Mouse (Mus musculus) cerebellum, adult 2 months (tissue): ENCODE measurements around the gene Zfp119b. TPM values are rescaled to one million over a fixed set of nuclear protein-coding genes. Genes with fewer than 3 reads are reported as not detected.

Source experiments
- DNase-seq, 2 experiments: peaks; one replicate each; pipeline ENCODE4 v3.0.0; 2021
- H3K27ac ChIP-seq: fragments of 200-500 bp; 2 replicates; pipeline ENCODE4 v1.5.1; 2012; ENCODE audit warnings: low read length, control low read depth, inconsistent platforms; ENCODE audit not compliant: insufficient read depth
- H3K27me3 ChIP-seq: fragments of 200-500 bp; 2 replicates; pipeline ENCODE4 v1.6.1; 2012; ENCODE audit warnings: inconsistent platforms, mild to moderate bottlenecking, low read length, moderate library complexity; ENCODE audit not compliant: control insufficient read depth, insufficient read depth
- H3K4me1 ChIP-seq: fragments of 200-500 bp; 2 replicates; pipeline ENCODE4 v1.6.1; 2011; ENCODE audit warnings: low read length; ENCODE audit not compliant: control insufficient read depth, insufficient read depth
- H3K4me3 ChIP-seq: fragments of 200-500 bp; replicated peaks from 2 replicates; pipeline ENCODE3; 2011; ENCODE audit warnings: mild to moderate bottlenecking, low read depth, low read length, control low read depth; ENCODE audit not compliant: insufficient read depth
- CTCF ChIP-seq: fragments of 200-500 bp; IDR thresholded peaks from 2 replicates; pipeline ENCODE4 v1.5.1; 2011; ENCODE audit warnings: low read depth, mild to moderate bottlenecking, control low read depth, low read length, moderate library complexity, borderline replicate concordance; ENCODE audit not compliant: insufficient read depth
- POLR2A ChIP-seq: fragments of 200-500 bp; IDR thresholded peaks from 2 replicates; pipeline ENCODE4 v1.6.1; 2011; ENCODE audit warnings: low read length, control low read depth, borderline replicate concordance; ENCODE audit not compliant: insufficient read depth
- WGBS: fragments of 180-500 bp; shearing (Covaris S2); methylation state at CpG from one replicate; pipeline ENCODE4 v1.1.7; 2018; 5-methylcytosine and 5-hydroxymethylcytosine counted together
- polyA plus RNA-seq: library from polyadenylated mRNA; depleted of rRNA; stranded (reverse); fragments of >200 nt; gene quantifications from 2 replicates; pipeline ENCODE4 v1.2.3, GENCODE M21; 2012

The Zfp119b gene
- polyA plus RNA-seq, 1 experiment = 3.7 TPM

GRCm38 (mm10) chr17:55956129-55956528 is 6.8 kb upstream of the Zfp119b start:
- 1% methylated on average over 26 of the region's 26 CpGs for WGBS
- H3K4me3 ChIP-seq = peak overlapping the region; percentile 60
- H3K4me1 ChIP-seq = peaks cover 14% of the 10 kb centered on the region
- no peaks in the 10 kb centered on the region for H3K27me3 ChIP-seq
- DNase-seq = peak; percentile 88 to 89
- TF ChIP-seq POLR2A (peak; percentile 48; the same call in 1 of the 2 replicates), CTCF (no peak)
- H3K27ac ChIP-seq = no peak overlapping the region

- WGBS = 42% methylated on average over 16 of the region's 16 CpGs
- H3K4me1 ChIP-seq = peaks cover 9% of the 10 kb centered on the region; the same call in 1 of the 2 replicates
- TF ChIP-seq POLR2A (no peak), CTCF (no peak)
- H3K4me3 ChIP-seq = no peak overlapping the region
- no peaks in the 10 kb centered on the region for H3K27me3 ChIP-seq
- H3K27ac ChIP-seq = no peak overlapping the region
- DNase-seq = peak in 1 of 2 experiments; percentile 4
These were observed 4.9 kb upstream of the Zfp119b start for GRCm38 (mm10) chr17:55954229-55954628.

GRCm38 (mm10) chr17:55953751-55954150 is 4.5 kb upstream of the Zfp119b start:
- Histone ChIP-seq H3K4me3 (no peak overlapping the region), H3K4me1 (peaks cover 9% of the 10 kb centered on the region; the same call in 1 of the 2 replicates), H3K27ac (no peak overlapping the region), H3K27me3 (no peaks in the 10 kb centered on the region)
- TF ChIP-seq CTCF (no peak), POLR2A (no peak)
- WGBS = 59% methylated on average over 6 of the region's 6 CpGs
- no peak for DNase-seq

- H3K27me3 ChIP-seq = no peaks in the 10 kb centered on the region
These were observed 3.2 kb upstream of the Zfp119b start, which contains the start of gene Ebi3 for GRCm38 (mm10) chr17:55952447-55953027. Gene Ebi3 (plus strand): TSS chr17:55952640.

DNA sequence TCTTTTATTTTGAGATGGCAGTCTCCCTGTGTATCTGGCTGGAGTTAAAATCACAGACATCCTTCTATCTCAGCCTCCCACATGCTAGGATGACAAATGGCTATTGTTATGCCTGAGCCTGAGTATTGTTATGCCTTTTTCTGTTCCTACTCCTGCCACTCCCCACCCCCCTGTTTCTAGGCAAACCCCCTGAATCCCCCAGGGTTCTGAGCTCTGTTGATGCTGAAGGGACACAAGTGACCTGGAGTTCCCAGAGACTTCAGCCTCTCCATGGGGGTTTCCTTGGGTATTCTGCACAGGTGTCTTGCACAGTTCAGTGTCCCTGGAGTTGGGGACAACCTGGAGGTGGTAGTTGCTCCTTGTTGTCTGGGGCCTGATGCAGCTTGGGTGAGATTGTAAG is 2.7 kb upstream of the Zfp119b start:
- H3K27me3 ChIP-seq = no peaks in the 10 kb centered on the region
- H3K27ac ChIP-seq = no peak overlapping the region
- TF ChIP-seq POLR2A (no peak), CTCF (no peak)
- H3K4me3 ChIP-seq = no peak overlapping the region
- DNase-seq = no peak
- peaks cover 4% of the 10 kb centered on the region; the same call in 1 of the 2 replicates for H3K4me1 ChIP-seq

More at GRCm38 (mm10) chr17:55952447-55953027, 3.2 kb upstream of the Zfp119b start, which contains the start of gene Ebi3:
- peaks cover 8% of the 10 kb centered on the region; the same call in 1 of the 2 replicates for H3K4me1 ChIP-seq
- WGBS = 70% methylated on average over 6 of the region's 6 CpGs
- H3K4me3 ChIP-seq = no peak within 1 kb of the TSS
- no peak for TF ChIP-seq CTCF
- no peak for TF ChIP-seq POLR2A
- H3K27ac ChIP-seq = no peak within 1 kb of the TSS
- no peak for DNase-seq

DNA sequence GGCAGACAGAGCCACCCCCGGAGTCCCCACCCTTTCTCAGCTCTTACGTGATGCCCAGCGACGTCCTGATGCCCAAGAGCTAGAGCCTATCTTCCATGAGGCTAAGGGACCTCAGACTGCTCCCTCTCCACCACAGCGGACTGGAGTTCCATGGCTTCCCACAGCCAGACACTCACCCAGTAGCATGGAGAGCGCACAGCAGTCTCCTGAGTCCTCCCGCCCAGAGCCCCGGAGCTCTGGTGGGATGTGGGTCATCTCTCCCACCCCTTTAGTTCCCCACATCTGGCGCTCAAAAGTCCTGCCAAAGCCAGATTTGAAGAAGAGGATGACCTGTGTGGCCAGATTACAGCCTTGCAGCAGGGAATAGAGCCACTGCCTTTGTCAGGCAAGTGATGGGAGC is 1.3 kb upstream of the Zfp119b start:
- TF ChIP-seq CTCF = no peak
- no peak for TF ChIP-seq POLR2A
- Histone ChIP-seq H3K27ac (no peak overlapping the region), H3K4me3 (no peak overlapping the region), H3K4me1 (no peaks in the 10 kb centered on the region), H3K27me3 (no peaks in the 10 kb centered on the region)
- WGBS = 76% methylated on average over 9 of the region's 9 CpGs
- no peak for DNase-seq

DNA sequence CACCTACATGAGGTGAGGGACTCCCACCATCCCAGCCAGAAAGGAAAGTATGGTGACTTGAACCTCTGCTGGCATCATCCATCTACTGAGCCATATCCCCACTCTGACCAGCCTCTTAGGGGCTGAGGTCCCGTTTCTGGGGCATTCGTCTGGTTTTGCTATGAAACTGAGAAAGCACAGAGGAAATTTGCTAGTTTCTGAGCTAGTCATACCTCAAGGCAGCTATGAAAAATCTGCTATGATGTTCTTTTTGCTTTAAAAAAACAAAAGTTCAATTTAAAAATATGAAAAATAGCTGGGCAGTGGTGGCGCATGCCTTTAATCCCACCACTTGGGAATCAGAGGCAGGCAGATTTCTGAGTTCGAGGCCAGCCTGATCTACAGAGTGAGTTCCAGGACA is 653 bp downstream of the Zfp119b start:
- TF ChIP-seq POLR2A (no peak), CTCF (no peak)
- 92% methylated on average over 4 of the region's 4 CpGs for WGBS
- H3K27ac ChIP-seq = no peak overlapping the region

GRCm38 (mm10) chr17:55945696-55946095 is 3.6 kb downstream of the Zfp119b start:
- 17% methylated on average over 5 of the region's 5 CpGs for WGBS
- H3K27ac ChIP-seq = peak overlapping the region; percentile 93
- peak; percentile 26 to 44 for DNase-seq

More for the DNA sequence above, 653 bp downstream of the Zfp119b start:
- DNase-seq = no peak
- Histone ChIP-seq H3K4me3 (no peak overlapping the region), H3K27me3 (no peaks in the 10 kb centered on the region), H3K4me1 (no peaks in the 10 kb centered on the region)

More at GRCm38 (mm10) chr17:55945696-55946095, 3.6 kb downstream of the Zfp119b start:
- TF ChIP-seq POLR2A (no peak), CTCF (no peak)
- Histone ChIP-seq H3K4me3 (peak overlapping the region; percentile 71), H3K27me3 (no peaks in the 10 kb centered on the region), H3K4me1 (no peaks in the 10 kb centered on the region)
